Mouse (Mus musculus): ENCODE results near the gene Stim1. TPM values are rescaled to one million over a fixed set of nuclear protein-coding genes. Genes with fewer than 3 reads are reported as not detected.

Stim1 gene
- total RNA-seq (2021): 10 to 100 TPM; 68.2 to 74.8 TPM
- 68.4 and 77.7 TPM in 2 replicates for polyA plus RNA-seq (2012; rRNA removed)
- long read RNA-seq, full-length matches to known transcripts: 12 of 22 reads
- long read RNA-seq, partial matches to known transcripts: 2 of 22 reads
- long read RNA-seq, other reads (novel, unspliced or antisense): 8 of 22 reads

DNA sequence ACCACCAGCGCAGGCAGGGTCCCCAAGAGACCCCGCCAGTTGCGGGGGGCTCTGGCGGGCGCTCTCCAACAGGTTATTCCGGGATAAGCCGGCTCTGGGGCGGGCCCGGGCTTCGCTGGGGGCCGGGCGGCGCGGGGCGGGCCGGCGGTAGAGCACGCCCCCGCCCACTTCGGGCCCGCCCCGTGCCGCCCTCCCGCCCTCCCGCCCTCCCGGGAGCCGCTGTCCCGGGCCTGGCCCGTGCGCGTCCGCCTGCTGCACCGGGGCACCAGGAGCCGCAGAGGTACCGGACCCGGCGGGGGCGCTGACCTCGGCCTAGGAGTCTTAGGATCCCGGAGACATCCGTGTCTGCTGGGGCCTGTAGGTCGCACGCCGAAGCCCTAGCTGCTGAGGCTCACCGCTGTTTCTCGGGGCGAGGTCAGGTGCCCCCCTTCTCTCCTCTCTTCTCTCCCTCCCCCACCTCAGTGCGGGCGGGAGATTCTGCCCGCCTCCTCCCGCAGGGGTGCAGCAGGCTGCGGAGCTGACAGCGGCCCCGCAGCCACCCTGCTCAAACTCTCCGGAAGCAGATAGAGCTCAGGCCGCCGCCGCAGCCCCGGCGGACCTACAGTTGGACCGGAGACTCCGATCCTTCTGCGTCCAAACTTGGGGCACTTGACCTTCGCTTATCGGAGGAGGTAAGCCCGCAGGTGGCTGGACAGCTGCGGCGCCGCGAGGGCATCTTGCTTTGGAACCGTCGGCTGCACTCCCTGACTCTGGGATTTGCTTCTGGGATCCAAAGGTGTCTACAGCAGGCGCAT, at the start of gene Stim1:
Gene Stim1 (plus strand): TSS at position 206 of the 794 bp plus-strand sequence.
- no peak for DNase-seq

GRCm38 (mm10) chr7:102221899-102222298, 45.7 kb upstream of the Stim1 start:
- no peak for DNase-seq

DNA sequence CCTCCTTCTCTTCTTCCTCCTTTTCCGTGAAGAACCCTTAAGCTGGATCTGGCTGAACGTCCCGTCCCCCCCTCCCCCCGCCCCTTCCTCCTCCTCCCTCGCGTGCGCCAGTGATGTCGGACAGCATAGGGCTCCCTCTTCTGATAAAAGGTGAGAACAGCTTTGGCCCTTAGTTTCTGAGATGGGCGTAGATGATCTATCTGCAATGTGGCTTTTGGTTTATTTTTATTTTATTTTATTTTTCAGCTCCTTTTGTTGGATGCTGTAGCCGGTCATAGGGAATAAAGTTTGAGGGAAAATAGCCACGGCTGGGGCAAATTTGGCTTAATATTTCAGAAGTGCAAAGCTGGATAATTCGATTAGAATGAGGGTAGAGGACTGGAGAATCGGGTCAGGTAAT, 45.3 kb upstream of the Stim1 start:
- peak; percentile 50 for DNase-seq

- peak; percentile 89 for DNase-seq
Observed at GRCm38 (mm10) chr7:102222830-102223556, 44.6 kb upstream of the Stim1 start.

GRCm38 (mm10) chr7:102223883-102224738, 43.5 kb upstream of the Stim1 start:
- DNase-seq: peak; percentile 75

GRCm38 (mm10) chr7:102226051-102226450, 41.6 kb upstream of the Stim1 start:
- no peak for DNase-seq

- no peak for DNase-seq
Observed at GRCm38 (mm10) chr7:102228049-102228670, 39.4 kb upstream of the Stim1 start.

- peak; percentile 70 for DNase-seq
Observed at GRCm38 (mm10) chr7:102229814-102230213, 37.8 kb upstream of the Stim1 start.

- no peak for DNase-seq
Observed at GRCm38 (mm10) chr7:102233059-102233458, 34.5 kb upstream of the Stim1 start.

GRCm38 (mm10) chr7:102238686-102239286, 28.8 kb upstream of the Stim1 start:
- DNase-seq: no peak

DNA sequence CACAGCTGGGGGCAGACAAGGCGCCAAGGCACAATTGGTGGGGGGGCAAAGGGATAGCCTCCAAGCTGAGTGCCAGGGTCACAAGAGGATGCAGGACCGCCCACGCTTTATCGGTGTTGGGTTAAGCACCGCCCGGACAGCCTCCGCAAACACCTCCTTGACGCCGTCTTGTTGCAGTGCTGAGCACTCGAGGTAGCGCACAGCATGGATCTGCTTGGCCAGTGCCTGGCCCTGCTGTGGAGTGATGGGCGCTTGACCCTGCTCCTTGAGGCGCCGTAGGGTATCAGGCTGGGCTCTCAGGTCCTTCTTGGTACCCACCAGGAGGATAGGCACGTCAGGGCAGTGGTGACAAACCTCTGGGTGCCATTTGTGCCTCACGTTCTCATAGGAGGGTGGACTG, 28.0 kb upstream of the Stim1 start:
- no peak for DNase-seq

GRCm38 (mm10) chr7:102242371-102242770, 25.2 kb upstream of the Stim1 start:
- DNase-seq: no peak

DNA sequence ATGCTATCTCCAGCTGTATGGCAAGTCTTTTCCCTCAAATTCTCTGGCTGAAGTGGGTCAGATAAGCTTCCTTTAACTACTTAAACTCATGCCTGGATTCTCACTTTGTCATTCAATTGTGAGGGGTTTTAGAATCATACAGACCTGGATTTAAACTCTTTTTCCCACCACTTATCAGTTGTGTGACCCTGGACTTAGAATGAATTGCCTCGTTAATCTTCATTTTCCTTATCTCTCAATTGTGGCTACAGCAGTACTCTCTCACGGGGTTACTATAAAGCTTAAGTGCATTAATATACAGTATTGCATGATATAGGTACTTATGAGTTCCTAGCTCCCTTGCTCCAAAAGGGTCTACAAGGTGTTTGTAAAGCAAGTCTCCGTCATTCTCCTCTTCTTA, 24.7 kb upstream of the Stim1 start:
- DNase-seq: no peak

GRCm38 (mm10) chr7:102243870-102244269, 23.7 kb upstream of the Stim1 start:
- peak; percentile 48 for DNase-seq

GRCm38 (mm10) chr7:102244782-102245535, 22.6 kb upstream of the Stim1 start:
- no peak for DNase-seq

- DNase-seq: no peak
Observed at GRCm38 (mm10) chr7:102245775-102246174, 21.8 kb upstream of the Stim1 start.

DNA sequence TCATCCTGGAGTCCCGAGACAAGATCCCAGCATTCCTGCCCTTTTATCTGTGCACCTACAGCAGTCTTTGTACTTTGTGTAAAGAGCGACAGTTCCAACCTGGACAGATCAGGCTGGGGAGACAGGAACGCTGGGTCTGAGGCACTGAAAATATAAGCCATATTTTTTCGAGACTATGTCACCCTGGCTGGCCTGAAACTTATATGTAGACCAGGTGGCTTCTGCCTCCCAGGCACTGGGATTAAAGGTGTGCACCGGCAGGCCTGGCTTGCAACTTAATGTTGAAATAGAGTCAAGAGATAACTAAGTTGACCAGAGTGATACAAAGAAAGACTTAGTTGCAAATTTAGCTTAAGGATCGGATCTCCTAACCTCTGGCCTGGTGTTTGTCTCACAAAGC, 21.3 kb upstream of the Stim1 start:
- no peak for DNase-seq

- no peak for DNase-seq
Observed at GRCm38 (mm10) chr7:102246956-102247797, 20.4 kb upstream of the Stim1 start.

DNA sequence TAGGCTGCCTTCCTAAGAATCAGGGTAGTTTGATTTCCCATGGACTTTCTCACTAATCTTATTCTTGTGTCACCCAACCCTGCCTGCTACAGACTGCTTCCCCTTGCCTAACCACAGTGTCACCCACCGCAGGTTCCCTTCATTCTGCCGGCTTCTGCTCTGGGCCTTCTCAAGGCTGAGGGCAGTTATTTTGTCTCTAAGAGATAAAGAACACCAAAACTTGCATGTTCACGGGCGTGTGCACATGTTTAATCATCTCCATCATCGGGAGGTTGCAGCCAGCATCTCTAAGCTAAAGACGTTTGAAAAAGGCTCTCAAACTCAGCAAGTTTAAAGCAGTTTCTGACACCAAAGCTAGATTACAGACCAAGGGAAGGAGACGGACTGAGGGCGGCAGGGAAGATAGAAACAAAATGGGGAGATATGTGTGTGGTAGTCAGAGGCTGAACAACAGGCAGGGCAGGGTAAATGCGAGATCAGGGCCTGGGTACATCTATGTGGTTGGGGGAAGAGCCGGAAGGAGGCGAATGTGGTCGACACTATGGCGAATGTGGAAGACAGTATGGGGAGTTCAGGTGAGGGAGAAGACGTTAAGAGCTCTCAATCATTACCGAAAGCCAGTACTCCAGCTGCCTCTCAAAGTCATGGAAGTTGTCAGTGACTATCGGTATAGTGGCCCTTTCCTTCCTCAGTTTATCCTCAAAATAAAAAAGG, 18.8 kb upstream of the Stim1 start:
- DNase-seq: no peak
